In the genomic region with DNA sequence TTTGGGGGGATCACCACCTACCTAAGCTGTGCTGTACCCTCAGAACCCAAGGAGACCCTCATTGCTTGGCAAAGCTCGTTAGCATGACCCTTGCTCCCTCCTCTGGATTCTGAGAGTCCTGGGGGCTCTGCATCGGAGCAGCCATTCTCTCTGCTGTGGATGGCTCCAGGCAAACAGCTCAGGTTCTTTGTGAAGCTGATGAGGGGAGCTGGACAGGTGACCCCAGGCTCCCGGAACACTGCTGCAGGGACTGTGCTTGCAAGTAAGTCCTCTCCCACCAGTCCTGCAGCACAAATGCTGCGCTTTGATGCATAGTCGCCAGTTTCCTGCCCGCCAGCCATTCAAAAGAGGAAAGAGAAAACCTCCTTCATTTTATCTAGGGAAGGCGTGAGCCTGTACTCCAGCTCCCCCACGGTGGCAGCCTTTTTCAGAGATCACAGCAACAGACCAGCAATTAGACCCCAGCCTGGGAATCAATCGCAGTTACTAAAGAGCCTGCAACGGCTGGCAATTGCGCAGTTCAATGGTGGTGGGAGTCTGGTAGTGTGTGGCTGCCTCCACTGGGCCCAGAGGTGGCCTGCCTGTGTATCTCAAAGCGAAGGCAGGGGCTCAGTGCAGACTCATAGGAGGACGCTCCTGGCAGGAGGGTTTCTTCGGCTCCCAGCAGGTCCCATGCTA, we compare ENCODE assay signal across 17 mouse cellular contexts.
"Had no signal": no experiment of that assay in that cellular context is flagged by ENCODE, and none has a peak within 500 bp of the region (broad histone marks: within the 10 kb centered on the region; RNA-seq: fewer than 3 reads in every experiment).

No protein-coding gene starts in this region.

- H3K36me3 ChIP-seq: kidney, embryonic 15.5 days; limb, embryonic 12.5 days; liver, embryonic 13.5 days; lung, embryonic 15.5 days; neural tube, embryonic 15.5 days had no signal

- H3K9me3 ChIP-seq: kidney, embryonic 15.5 days; limb, embryonic 12.5 days; liver, embryonic 13.5 days; lung, embryonic 15.5 days; neural tube, embryonic 15.5 days had no signal

- H3K4me2 ChIP-seq: kidney, embryonic 15.5 days; limb, embryonic 12.5 days; liver, embryonic 13.5 days; lung, embryonic 15.5 days; neural tube, embryonic 15.5 days had no signal

- H3K4me1 ChIP-seq: kidney, embryonic 15.5 days; limb, embryonic 12.5 days; liver, embryonic 13.5 days; lung, embryonic 15.5 days; megakaryocyte, embryonic 14.5 days had no signal

- H3K9ac ChIP-seq: kidney, embryonic 15.5 days; limb, embryonic 12.5 days; liver, embryonic 13.5 days; liver, postnatal 0 days; lung, embryonic 15.5 days; neural tube, embryonic 15.5 days had no signal

- DNase-seq: kidney, adult 2 months; kidney, postnatal 14 days; layer of hippocampus, postnatal 36 days; liver; liver, embryonic 13.5 days; liver, postnatal 0 days; lung, postnatal 14 days; right cerebral cortex, adult 18-20 months; thymus, adult 18-20 months; thymus, postnatal 14 days had no signal

- H3K4me3 ChIP-seq: kidney, embryonic 15.5 days; limb, embryonic 12.5 days; liver, embryonic 13.5 days; lung, embryonic 15.5 days; megakaryocyte, embryonic 14.5 days; myocyte; neural tube, embryonic 15.5 days had no signal

- H3K27ac ChIP-seq: kidney, embryonic 15.5 days; limb, embryonic 12.5 days; liver, embryonic 13.5 days; lung, embryonic 15.5 days; macrophage; neural tube, embryonic 15.5 days had no signal

- H3K27me3 ChIP-seq: liver, embryonic 13.5 days; lung, embryonic 15.5 days; megakaryocyte, embryonic 14.5 days had no signal

- ATAC-seq: liver, postnatal 0 days had no signal
